Mouse (Mus musculus): ENCODE measurements around the gene Tent5b.

GRCm38 (mm10) chr4:133521502-133521901 is 41.6 kb downstream of the Tent5b start:
- no peak for TF ChIP-seq ZC3H11A (IDR thresholded peaks at IDR 0.05; ENCODE audit: borderline replicate concordance, low read depth, low read length)
- TF ChIP-seq CHD2 (IDR thresholded peaks at IDR 0.05; ENCODE audit: low read depth, low read length), result no peak
- no peak for TF ChIP-seq MAFK (IDR thresholded peaks at IDR 0.05; ENCODE audit: insufficient read depth, low read depth, low read length)
- no peak for TF ChIP-seq ZNF384 (IDR thresholded peaks at IDR 0.05; ENCODE audit: low read depth, low read length)
- TF ChIP-seq HCFC1 (IDR thresholded peaks at IDR 0.05; ENCODE audit: borderline replicate concordance, insufficient read depth, low read length), result no peak

All from ES-E14 (cell line).